Mouse (Mus musculus) heart, embryonic 10.5 days (tissue): ENCODE measurements around the gene Rpp25l. TPM values are rescaled to one million over a fixed set of nuclear protein-coding genes. Genes with fewer than 3 reads are reported as not detected.

Experiments
- DNase-seq: peaks from one replicate; pipeline ENCODE4 v3.0.0-alpha.2; 2017; ENCODE audit warnings: low spot score
- H3K27ac ChIP-seq: fragments of 300-500 bp; sonication (generic); 2 replicates; pipeline ENCODE4 v1.5.1; 2016; ENCODE audit warnings: mild to moderate bottlenecking
- H3K27me3 ChIP-seq: fragments of 300-500 bp; sonication (generic); 2 replicates; pipeline ENCODE4 v1.6.1; 2016; ENCODE audit warnings: mild to moderate bottlenecking; ENCODE audit not compliant: poor library complexity, insufficient read depth, severe bottlenecking
- H3K36me3 ChIP-seq: fragments of 300-500 bp; sonication (generic); 2 replicates; pipeline ENCODE4 v1.6.1; 2016; ENCODE audit warnings: mild to moderate bottlenecking, moderate library complexity
- H3K4me1 ChIP-seq: fragments of 300-500 bp; sonication (generic); 2 replicates; pipeline ENCODE4 v1.6.1; 2016; ENCODE audit warnings: mild to moderate bottlenecking
- H3K4me3 ChIP-seq: fragments of 300-500 bp; sonication (generic); 2 replicates; pipeline ENCODE4 v1.5.1; 2016; ENCODE audit warnings: mild to moderate bottlenecking, moderate library complexity
- H3K9me3 ChIP-seq: fragments of 300-500 bp; sonication (generic); 2 replicates; pipeline ENCODE4 v1.6.1; 2016; ENCODE audit warnings: mild to moderate bottlenecking, moderate library complexity
- WGBS: fragments of 180-500 bp; shearing (Covaris S2); methylation state at CpG from one replicate; pipeline ENCODE4 v1.1.7; 2016; 5-methylcytosine and 5-hydroxymethylcytosine counted together
- polyA plus RNA-seq: library from polyadenylated mRNA; unstranded; fragments of >200 nt; fragmentation: Nextera tagmentation; extraction: Ambion mirVana; gene quantifications from 2 replicates; pipeline ENCODE4 v1.2.1, GENCODE M21; 2016

The Rpp25l gene
- polyA plus RNA-seq, 1 experiment from 2014 or later = 71.3 TPM

DNA sequence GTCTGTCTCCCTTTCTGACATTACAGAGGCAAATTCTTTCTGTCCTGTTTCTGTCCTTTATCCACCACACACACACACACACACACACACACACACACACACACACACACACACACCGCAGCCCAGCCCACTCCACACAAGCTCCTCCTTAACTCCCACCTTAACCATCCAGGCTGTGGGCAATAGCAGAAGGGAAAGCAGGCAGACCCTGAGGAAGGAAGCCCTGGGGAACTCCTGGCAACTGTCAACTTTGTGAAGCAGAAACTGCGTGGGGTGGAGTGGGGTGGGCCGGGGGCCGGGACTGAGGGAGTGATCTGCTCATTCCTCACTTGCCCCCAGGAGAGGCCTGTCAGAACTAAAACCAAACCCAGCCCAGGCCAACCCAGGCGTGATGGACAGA, 41.8 kb downstream of the Rpp25l start:
- WGBS = 32% methylated on average over 5 of the region's 5 CpGs
- no peak overlapping the region for H3K4me3 ChIP-seq
- H3K9me3 ChIP-seq = no peaks in the 10 kb centered on the region
- H3K4me1 ChIP-seq = peaks cover 41% of the 10 kb centered on the region
- DNase-seq = peak; percentile 71
- H3K27me3 ChIP-seq = peaks cover 79% of the 10 kb centered on the region
- H3K27ac ChIP-seq = no peak overlapping the region
- H3K36me3 ChIP-seq = no peaks in the 10 kb centered on the region

DNA sequence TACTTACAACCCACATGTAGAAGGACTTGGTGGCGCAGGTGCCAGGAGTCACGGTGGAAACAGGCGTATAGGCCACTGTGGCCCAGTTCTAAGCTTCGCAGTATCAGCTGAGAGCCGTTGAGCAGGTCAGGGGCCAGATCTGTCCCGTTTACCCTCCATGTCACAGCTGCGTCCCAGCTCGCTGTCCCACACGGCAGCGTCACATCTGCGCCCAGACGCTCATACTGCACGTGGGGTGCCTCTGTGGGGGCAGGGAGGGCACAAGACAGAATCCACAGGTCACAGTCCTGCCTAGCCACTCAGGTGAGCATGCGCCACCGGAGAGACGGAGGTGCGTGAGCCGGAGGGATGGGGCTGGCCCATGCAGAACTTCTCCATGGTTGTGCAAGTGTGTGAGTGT, 42.5 kb downstream of the Rpp25l start:
- DNase-seq = peak; percentile 68
- Histone ChIP-seq H3K9me3 (no peaks in the 10 kb centered on the region), H3K36me3 (no peaks in the 10 kb centered on the region), H3K27ac (no peak overlapping the region), H3K4me3 (no peak overlapping the region), H3K27me3 (peaks cover 76% of the 10 kb centered on the region), H3K4me1 (peaks cover 35% of the 10 kb centered on the region)
- WGBS = 82% methylated on average over 18 of the region's 18 CpGs

- H3K27ac ChIP-seq = no peak overlapping the region
- peaks cover 80% of the 10 kb centered on the region for H3K27me3 ChIP-seq
- 76% methylated on average over 8 of the region's 11 CpGs for WGBS
- DNase-seq = no peak
- H3K4me3 ChIP-seq = no peak overlapping the region
- H3K36me3 ChIP-seq = no peaks in the 10 kb centered on the region
- no peaks in the 10 kb centered on the region for H3K9me3 ChIP-seq
- peaks cover 57% of the 10 kb centered on the region for H3K4me1 ChIP-seq
These were observed 46.7 kb downstream of the Rpp25l start for GRCm38 (mm10) chr4:41666646-41667045.

GRCm38 (mm10) chr4:41665009-41665675, 48.2 kb downstream of the Rpp25l start:
- no peak for DNase-seq
- no peaks in the 10 kb centered on the region for H3K36me3 ChIP-seq
- WGBS = 0% methylated on average over 5 of the region's 8 CpGs
- peak overlapping the region; percentile 79 for H3K27ac ChIP-seq
- H3K9me3 ChIP-seq = no peaks in the 10 kb centered on the region
- peaks cover 79% of the 10 kb centered on the region for H3K27me3 ChIP-seq
- peak overlapping the region; percentile 8; the same call in 1 of the 2 replicates for H3K4me3 ChIP-seq
- peaks cover 62% of the 10 kb centered on the region for H3K4me1 ChIP-seq

DNA sequence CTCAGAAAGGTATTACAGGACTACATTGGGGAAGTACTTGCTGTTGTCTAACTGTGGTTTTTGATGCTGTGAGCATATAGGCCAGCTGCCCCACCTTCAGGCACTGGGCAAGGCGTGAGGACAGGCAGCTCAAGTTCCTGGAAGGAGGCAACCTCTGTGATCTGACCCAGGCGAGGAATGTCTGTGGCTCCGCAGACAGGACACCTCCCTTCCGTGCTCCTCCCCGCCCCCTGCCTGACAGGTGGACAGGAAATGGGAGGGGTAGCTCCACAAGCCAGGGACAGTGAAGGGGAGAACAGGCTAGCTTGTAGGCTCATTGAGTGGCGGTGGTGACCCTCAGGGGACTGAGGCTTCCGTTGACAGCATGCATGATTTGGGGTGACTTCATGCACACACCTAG, 48.8 kb downstream of the Rpp25l start:
- Histone ChIP-seq H3K4me3 (peak overlapping the region; percentile 8; the same call in 1 of the 2 replicates), H3K4me1 (peaks cover 68% of the 10 kb centered on the region), H3K27me3 (peaks cover 81% of the 10 kb centered on the region), H3K9me3 (no peaks in the 10 kb centered on the region), H3K27ac (peak overlapping the region; percentile 79; the same call in 1 of the 2 replicates), H3K36me3 (no peaks in the 10 kb centered on the region)
- no peak for DNase-seq
- WGBS = 28% methylated on average over 7 of the region's 7 CpGs

GRCm38 (mm10) chr4:41663614-41664013, 49.7 kb downstream of the Rpp25l start:
- Histone ChIP-seq H3K4me1 (peaks cover 77% of the 10 kb centered on the region), H3K9me3 (no peaks in the 10 kb centered on the region), H3K27me3 (peaks cover 86% of the 10 kb centered on the region), H3K27ac (peak overlapping the region; percentile 4; the same call in 1 of the 2 replicates), H3K36me3 (no peaks in the 10 kb centered on the region), H3K4me3 (peak overlapping the region; percentile 3; the same call in 1 of the 2 replicates)
- no peak for DNase-seq
- WGBS = 16% methylated on average over 9 of the region's 9 CpGs

GRCm38 (mm10) chr4:41662723-41663122, 50.6 kb downstream of the Rpp25l start:
- peaks cover 86% of the 10 kb centered on the region for H3K4me1 ChIP-seq
- 59% methylated on average over 11 of the region's 11 CpGs for WGBS
- H3K9me3 ChIP-seq = no peaks in the 10 kb centered on the region
- no peak overlapping the region for H3K4me3 ChIP-seq
- DNase-seq = no peak
- H3K27ac ChIP-seq = peak overlapping the region; percentile 42; the same call in 1 of the 2 replicates
- H3K27me3 ChIP-seq = peaks cover 87% of the 10 kb centered on the region
- H3K36me3 ChIP-seq = no peaks in the 10 kb centered on the region

Other genes with a start within 250 kb of the Rpp25l start
- 6.9 and 9.1 TPM in 2 replicates for gene Kif24, start 248.6 kb downstream of the Rpp25l start, polyA plus RNA-seq
- 48.1 and 56.6 TPM in 2 replicates for gene Nudt2, start 248.4 kb downstream of the Rpp25l start, polyA plus RNA-seq
- gene AI464131, start 210.5 kb downstream of the Rpp25l start, polyA plus RNA-seq = 2.9 and 3.2 TPM in 2 replicates
- gene 1110017D15Rik, start 196.2 kb downstream of the Rpp25l start, polyA plus RNA-seq = 1.0 TPM in 1 of 2 replicates, not detected in the other
- 1.5 and 2.2 TPM in 2 replicates for gene Fam219a, start 144.0 kb downstream of the Rpp25l start, polyA plus RNA-seq
- 1.4 and 1.7 TPM in 2 replicates for gene Dnaic1, start 143.8 kb downstream of the Rpp25l start, polyA plus RNA-seq
- 5.3 and 8.9 TPM in 2 replicates for gene Enho, start 73.2 kb downstream of the Rpp25l start, polyA plus RNA-seq
- gene Cntfr, start 16.4 kb downstream of the Rpp25l start, polyA plus RNA-seq = 2.6 and 8.9 TPM in 2 replicates
- 144 and 147 TPM in 2 replicates for gene Il11ra1, start 13.5 kb downstream of the Rpp25l start, polyA plus RNA-seq
- gene Dctn3, start 9.6 kb upstream of the Rpp25l start, polyA plus RNA-seq = 143 and 146 TPM in 2 replicates
- not detected in 2 replicates for gene Arid3c, start 17.6 kb upstream of the Rpp25l start, polyA plus RNA-seq
- gene Galt, start 41.7 kb upstream of the Rpp25l start, polyA plus RNA-seq = 52.7 and 69.7 TPM in 2 replicates
- gene Sigmar1, start 42.6 kb upstream of the Rpp25l start, polyA plus RNA-seq = 79.3 and 97.8 TPM in 2 replicates
- 38.1 and 39.7 TPM in 2 replicates for gene Ccl27a, start 60.7 kb upstream of the Rpp25l start, polyA plus RNA-seq
- gene Gm21541, start 190.1 kb upstream of the Rpp25l start, polyA plus RNA-seq = not detected in 2 replicates
- gene Gm20878, start 228.0 kb upstream of the Rpp25l start, polyA plus RNA-seq = 1.2 and 1.7 TPM in 2 replicates